Mouse (Mus musculus) CH12.LX (cell line): ENCODE measurements around the gene Tnfsf12.

Source experiments
- CHD1 ChIP-seq: IDR thresholded peaks from 2 replicates; pipeline ENCODE4 v1.6.1; 2012; ENCODE audit warnings: low read depth, low read length, improper control_type of control experiment, inconsistent platforms
- CTCF ChIP-seq, 2 experiments: IDR thresholded peaks in 1 of 2; conservative IDR thresholded peaks in 1 of 2; 2 replicates each; pipeline ENCODE4 v1.5.1; 2011 to 2012; ENCODE audit warnings: low read depth in 2 of 2, low read length in 2 of 2, improper control_type of control experiment in 1 of 2, inconsistent platforms in 1 of 2, mild to moderate bottlenecking in 1 of 2, moderate library complexity in 1 of 2
- EP300 ChIP-seq: IDR thresholded peaks from 2 replicates; pipeline ENCODE4 v1.6.1; 2011; ENCODE audit warnings: low read length, improper control_type of control experiment
- ETS1 ChIP-seq: conservative IDR thresholded peaks from 2 replicates; pipeline ENCODE4 v1.6.1; 2012; ENCODE audit warnings: low read depth, mild to moderate bottlenecking, inconsistent platforms, low read length, improper control_type of control experiment, moderate library complexity
- HCFC1 ChIP-seq: IDR thresholded peaks from 2 replicates; pipeline ENCODE4 v1.6.1; 2012; ENCODE audit warnings: low read depth, mild to moderate bottlenecking, inconsistent platforms, low read length, improper control_type of control experiment
- MAFK ChIP-seq: IDR thresholded peaks from 2 replicates; pipeline ENCODE4 v1.6.1; 2011; ENCODE audit warnings: low read length, improper control_type of control experiment; ENCODE audit not compliant: insufficient replicate concordance
- NELFE ChIP-seq: IDR thresholded peaks from 2 replicates; pipeline ENCODE4 v1.6.1; 2011; ENCODE audit warnings: low read depth, low read length, improper control_type of control experiment
- POLR2A ChIP-seq: IDR thresholded peaks from 2 replicates; pipeline ENCODE4 v1.6.1; 2011; ENCODE audit warnings: low read depth, mild to moderate bottlenecking, improper control_type of control experiment, low read length
- POLR2AphosphoS2 ChIP-seq: IDR thresholded peaks from 2 replicates; pipeline ENCODE4 v1.6.1; 2011; ENCODE audit warnings: low read depth, low read length, improper control_type of control experiment
- RAD21 ChIP-seq: IDR thresholded peaks from 2 replicates; pipeline ENCODE4 v1.6.1; 2011; ENCODE audit warnings: low read depth, mild to moderate bottlenecking, low read length, improper control_type of control experiment, moderate library complexity
- RCOR1 ChIP-seq: conservative IDR thresholded peaks from 2 replicates; pipeline ENCODE4 v1.6.1; 2012; ENCODE audit warnings: low read depth, mild to moderate bottlenecking, inconsistent platforms, low read length, improper control_type of control experiment
- TCF12 ChIP-seq: IDR thresholded peaks from 2 replicates; pipeline ENCODE4 v1.6.1; 2014; ENCODE audit warnings: low read depth, mild to moderate bottlenecking, inconsistent platforms, low read length, improper control_type of control experiment
- USF1 ChIP-seq: IDR thresholded peaks from 2 replicates; pipeline ENCODE4 v1.6.1; 2014; ENCODE audit warnings: low read depth, mild to moderate bottlenecking, inconsistent platforms, low read length, improper control_type of control experiment

DNA sequence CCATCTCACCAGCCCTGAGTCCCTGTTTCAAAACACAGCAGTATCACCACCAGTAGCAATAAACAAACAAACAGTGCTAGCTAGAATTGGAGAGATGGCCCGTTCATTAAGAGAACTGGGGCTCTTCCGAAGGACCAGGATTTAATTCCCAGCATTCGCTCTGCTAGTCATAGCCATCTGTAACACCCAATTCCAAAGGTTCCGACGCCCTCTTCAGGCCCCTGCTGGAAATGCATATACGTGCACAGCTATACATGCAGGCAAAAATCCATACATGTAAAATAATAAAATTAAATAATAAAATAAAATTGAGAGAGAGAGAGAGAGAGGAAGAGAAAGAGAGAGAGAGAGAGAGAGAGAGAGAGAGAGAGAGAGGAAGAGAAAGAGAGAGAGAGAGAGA, 23.8 kb upstream of the Tnfsf12 start:
- peak; percentile 29 for TF ChIP-seq RAD21
- TF ChIP-seq CTCF (conservative IDR thresholded peaks at IDR 0.05 in 1 of 2, IDR thresholded peaks at IDR 0.05 in 1 of 2; ENCODE audit: low read depth in 2 of 2, low read length in 2 of 2) = peak in 1 of 2 experiments; percentile 49; a peak in 2 of 4 replicates
- no peak for TF ChIP-seq EP300
- TF ChIP-seq CHD1 = no peak
- TF ChIP-seq TCF12 = no peak
- TF ChIP-seq MAFK = no peak
- TF ChIP-seq NELFE = no peak
- TF ChIP-seq HCFC1 = no peak
- no peak for TF ChIP-seq RCOR1
- TF ChIP-seq ETS1 = no peak
- TF ChIP-seq POLR2A = no peak
- no peak for TF ChIP-seq USF1
- TF ChIP-seq POLR2AphosphoS2 = no peak
